Comparison of ENCODE assay signal across 14 mouse cellular contexts in the genomic region with DNA sequence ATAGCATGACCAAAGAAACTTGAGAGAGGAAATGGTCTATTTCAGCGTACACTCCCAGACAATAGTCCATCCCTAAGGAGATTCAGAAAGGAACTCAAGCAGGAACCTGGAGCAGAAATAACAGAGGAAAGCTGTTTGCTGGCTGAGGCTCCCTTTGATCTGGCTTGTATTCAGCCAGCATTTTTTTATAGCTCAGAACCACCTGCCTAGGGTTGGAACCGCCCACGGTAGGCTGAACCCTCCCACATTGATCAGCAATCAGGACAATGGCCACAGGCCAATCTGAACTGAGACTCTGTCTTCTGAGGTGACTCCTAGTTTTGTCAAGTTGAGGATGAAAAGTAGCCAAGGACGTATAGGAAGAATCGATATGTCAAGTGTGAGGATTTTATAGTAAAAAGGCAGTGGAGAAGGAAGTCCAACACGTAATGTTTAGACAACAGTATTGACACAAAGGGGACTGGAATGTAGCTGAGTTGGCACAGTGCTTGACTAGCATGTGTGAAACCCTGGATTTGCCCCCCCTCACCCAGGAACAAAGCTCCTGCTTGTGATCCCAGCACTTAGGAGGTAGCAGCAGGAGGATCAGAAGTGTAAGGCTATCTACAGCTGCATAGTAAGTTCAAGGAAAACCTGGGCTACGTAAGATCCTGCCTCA. TPM values are rescaled to one million over a fixed set of nuclear protein-coding genes. Genes with fewer than 3 reads are reported as not detected.
DNase-seq lines count a peak whose midpoint lies in the region; ATAC-seq and TF ChIP-seq lines count a peak whose summit lies in the region.
"Had no signal": no experiment of that assay in that cellular context is flagged by ENCODE, and none has a peak within 500 bp of the region (broad histone marks: within the 10 kb centered on the region; RNA-seq: fewer than 3 reads in every experiment).

No protein-coding gene starts in this region.

- H3K4me3 ChIP-seq in liver, adult 2 months (ENCODE audit: insufficient read depth, low read depth, low read length), result no peak overlapping the region
- H3K4me3 ChIP-seq in liver, embryonic 11.5 days (ENCODE audit: low read depth, low read length), result no peak overlapping the region
- H3K4me3 ChIP-seq in intestine, embryonic 15.5 days (replicated peaks), result no peak overlapping the region
- no peak overlapping the region for H3K4me3 ChIP-seq in intestine, postnatal 0 days (ENCODE audit: low read depth, low read length)
- H3K4me3 ChIP-seq in small intestine, adult 2 months (ENCODE audit: low read depth, low read length), result no peak overlapping the region
- H3K4me3 ChIP-seq: limb, embryonic 12.5 days; midbrain, embryonic 15.5 days had no signal

- H3K27ac ChIP-seq in liver, adult 2 months (replicated peaks; ENCODE audit: insufficient read depth, low read depth, low read length), result peak overlapping the region; percentile 98
- H3K27ac ChIP-seq in liver, embryonic 11.5 days (ENCODE audit: low read depth, low read length), result no peak overlapping the region
- H3K27ac ChIP-seq in intestine, embryonic 15.5 days, result no peak overlapping the region
- no peak overlapping the region for H3K27ac ChIP-seq in intestine, postnatal 0 days (ENCODE audit: low read depth, low read length)
- peak overlapping the region; percentile 36; the same call in 1 of the 2 replicates for H3K27ac ChIP-seq in small intestine, adult 2 months (ENCODE audit: insufficient read depth, low read depth, low read length)
- H3K27ac ChIP-seq: limb, embryonic 12.5 days; midbrain, embryonic 15.5 days had no signal

- H3K27me3 ChIP-seq in liver, adult 2 months (ENCODE audit: control insufficient read depth, insufficient read depth, low read length), result no peaks in the 10 kb centered on the region
- no peaks in the 10 kb centered on the region for H3K27me3 ChIP-seq in liver, embryonic 11.5 days (replicated peaks; ENCODE audit: control insufficient read depth, insufficient read depth, low read length)
- H3K27me3 ChIP-seq in intestine, embryonic 15.5 days (replicated peaks), result no peaks in the 10 kb centered on the region
- no peaks in the 10 kb centered on the region for H3K27me3 ChIP-seq in intestine, postnatal 0 days (replicated peaks; ENCODE audit: control insufficient read depth, insufficient read depth, low read length)
- no peaks in the 10 kb centered on the region for H3K27me3 ChIP-seq in small intestine, adult 2 months (ENCODE audit: control insufficient read depth, insufficient read depth, low read length)
- H3K27me3 ChIP-seq: limb, embryonic 12.5 days; midbrain, embryonic 15.5 days had no signal

- TF ChIP-seq POLR2A in liver, adult 2 months (IDR thresholded peaks at IDR 0.05; ENCODE audit: extremely low read depth, insufficient read depth, low read length), result no peak
- no peak for TF ChIP-seq POLR2A in small intestine, adult 2 months (IDR thresholded peaks at IDR 0.05; ENCODE audit: low read depth, low read length)

- H3K9me3 ChIP-seq in liver, embryonic 11.5 days (ENCODE audit: control insufficient read depth, low read length), result no peaks in the 10 kb centered on the region
- H3K9me3 ChIP-seq in intestine, embryonic 15.5 days, result no peaks in the 10 kb centered on the region
- H3K9me3 ChIP-seq in intestine, postnatal 0 days (ENCODE audit: control insufficient read depth), result no peaks in the 10 kb centered on the region
- H3K9me3 ChIP-seq: G1E; limb, embryonic 12.5 days; midbrain, embryonic 15.5 days had no signal

- H3K9ac ChIP-seq in liver, adult 2 months (ENCODE audit: low read depth, low read length), result peak overlapping the region; percentile 53
- no peak overlapping the region for H3K9ac ChIP-seq in liver, embryonic 11.5 days (ENCODE audit: low read depth, low read length)
- H3K9ac ChIP-seq in intestine, embryonic 15.5 days, result no peak overlapping the region
- H3K9ac ChIP-seq in intestine, postnatal 0 days (ENCODE audit: low read depth, low read length), result no peak overlapping the region
- H3K9ac ChIP-seq: limb, embryonic 12.5 days; midbrain, embryonic 15.5 days had no signal

- peak; percentile 92 for DNase-seq in liver, adult 2 months (ENCODE audit: extremely low read depth, low read depth, low spot score)
- no peak for DNase-seq in liver, embryonic 11.5 days (ENCODE audit: low spot score)
- no peak for DNase-seq in kidney, postnatal 4 days
- no peak for DNase-seq in cerebellum, postnatal 4 days (ENCODE audit: low spot score in 2 of 2)
- DNase-seq: cerebellum, adult 9-11 months; gastrocnemius, postnatal 14 days; right cerebral cortex, adult 18-20 months; thymus, postnatal 25 days had no signal

- H3K36me3 ChIP-seq in liver, adult 2 months (ENCODE audit: control insufficient read depth, insufficient read depth, low read length), result peaks cover 21% of the 10 kb centered on the region
- no peaks in the 10 kb centered on the region for H3K36me3 ChIP-seq in liver, embryonic 11.5 days (ENCODE audit: control insufficient read depth, insufficient read depth, low read length)
- H3K36me3 ChIP-seq in intestine, embryonic 15.5 days, result no peaks in the 10 kb centered on the region
- no peaks in the 10 kb centered on the region for H3K36me3 ChIP-seq in intestine, postnatal 0 days (ENCODE audit: control insufficient read depth, insufficient read depth)
- no peaks in the 10 kb centered on the region for H3K36me3 ChIP-seq in small intestine, adult 2 months (ENCODE audit: control insufficient read depth, insufficient read depth, low read length)
- H3K36me3 ChIP-seq: G1E; limb, embryonic 12.5 days; midbrain, embryonic 15.5 days had no signal

- H3K4me2 ChIP-seq in liver, embryonic 11.5 days, result no peak overlapping the region
- no peak overlapping the region for H3K4me2 ChIP-seq in intestine, embryonic 15.5 days (replicated peaks)
- H3K4me2 ChIP-seq in intestine, postnatal 0 days (replicated peaks; ENCODE audit: low read depth), result no peak overlapping the region
- H3K4me2 ChIP-seq: limb, embryonic 12.5 days; midbrain, embryonic 15.5 days had no signal

- H3K79me2 ChIP-seq in liver, adult 2 months (ENCODE audit: control insufficient read depth, insufficient read depth, low read length), result peaks cover 9% of the 10 kb centered on the region; the same call in 1 of the 2 replicates

- peaks cover 18% of the 10 kb centered on the region for H3K4me1 ChIP-seq in liver, adult 2 months (ENCODE audit: control insufficient read depth, insufficient read depth, low read length)
- no peaks in the 10 kb centered on the region for H3K4me1 ChIP-seq in liver, embryonic 11.5 days (replicated peaks; ENCODE audit: control insufficient read depth, insufficient read depth, low read length)
- no peaks in the 10 kb centered on the region for H3K4me1 ChIP-seq in intestine, embryonic 15.5 days (replicated peaks)
- H3K4me1 ChIP-seq in intestine, postnatal 0 days (replicated peaks; ENCODE audit: control insufficient read depth, insufficient read depth, low read length), result no peaks in the 10 kb centered on the region
- peaks cover 5% of the 10 kb centered on the region; the same call in 1 of the 2 replicates for H3K4me1 ChIP-seq in small intestine, adult 2 months (ENCODE audit: control insufficient read depth, insufficient read depth, insufficient read length, low read length)
- H3K4me1 ChIP-seq: limb, embryonic 12.5 days; midbrain, embryonic 15.5 days had no signal

- no peak for TF ChIP-seq CTCF in liver, adult 2 months (IDR thresholded peaks at IDR 0.05; ENCODE audit: low read depth, low read length)
- TF ChIP-seq CTCF in intestine, postnatal 0 days (IDR thresholded peaks at IDR 0.05; ENCODE audit: low read depth), result no peak
- TF ChIP-seq CTCF in small intestine, adult 2 months (IDR thresholded peaks at IDR 0.05; ENCODE audit: extremely low read depth, insufficient read length, insufficient replicate concordance, low read depth, low read length), result no peak

- 28% methylated on average over 7 of the region's 7 CpGs for WGBS in liver, adult 2 months
- WGBS in liver, embryonic 11.5 days, result 82% methylated on average over 7 of the region's 7 CpGs
- WGBS in intestine, embryonic 15.5 days, result 77% methylated on average over 7 of the region's 7 CpGs
- 58% methylated on average over 7 of the region's 7 CpGs for WGBS in intestine, postnatal 0 days
- 21% methylated on average over 7 of the region's 7 CpGs for WGBS in small intestine, adult 2 months

- ATAC-seq in liver, embryonic 11.5 days (replicated peaks; ENCODE audit: low FRiP score), result no peak
- ATAC-seq in intestine, embryonic 15.5 days, result peak; percentile 72
- peak; percentile 77 for ATAC-seq in intestine, postnatal 0 days

RNA-seq across cellular contexts. Expression of a gene that starts 44.2 kb away (rescaled TPM):
- total RNA-seq in liver, adult 2 months (2014; rRNA removed), result 48.0 and 50.1 TPM in 2 replicates
- 24.0 and 26.4 TPM in 2 replicates for polyA plus RNA-seq in liver, adult 2 months (2012; rRNA removed)
- polyA plus RNA-seq in liver, embryonic 11.5 days (2014; fragmentation: Nextera tagmentation; extraction: Ambion mirVana), result 16.8 and 16.9 TPM in 2 replicates
- 23.7 and 23.8 TPM in 2 replicates for polyA plus RNA-seq in intestine, embryonic 15.5 days (2015; fragmentation: Nextera tagmentation; extraction: Ambion mirVana)
- 10.0 and 12.4 TPM in 2 replicates for polyA plus RNA-seq in intestine, postnatal 0 days (2015; fragmentation: Nextera tagmentation; extraction: Ambion mirVana)
- polyA plus RNA-seq in small intestine, adult 2 months (2012; rRNA removed), result 8.0 and 12.2 TPM in 2 replicates

RNA-seq across cellular contexts. Expression of a gene that starts 56.7 kb away (rescaled TPM):
- total RNA-seq in liver, adult 2 months (2014; rRNA removed), result 35.3 and 36.2 TPM in 2 replicates
- polyA plus RNA-seq in liver, adult 2 months (2012; rRNA removed), result 24.6 and 26.3 TPM in 2 replicates
- 109 and 113 TPM in 2 replicates for polyA plus RNA-seq in liver, embryonic 11.5 days (2014; fragmentation: Nextera tagmentation; extraction: Ambion mirVana)
- 132 and 142 TPM in 2 replicates for polyA plus RNA-seq in intestine, embryonic 15.5 days (2015; fragmentation: Nextera tagmentation; extraction: Ambion mirVana)
- polyA plus RNA-seq in intestine, postnatal 0 days (2015; fragmentation: Nextera tagmentation; extraction: Ambion mirVana), result 226 and 228 TPM in 2 replicates
- polyA plus RNA-seq in small intestine, adult 2 months (2012; rRNA removed), result 28.5 and 40.0 TPM in 2 replicates

Comparison
In these comparisons a context has a peak if more than half of its experiments do, and no peak if none do; other contexts are left out.
1. H3K27ac ChIP-seq: peak in liver, adult 2 months (single experiment) and small intestine, adult 2 months (single experiment); none in liver, embryonic 11.5 days (single experiment), intestine, embryonic 15.5 days (single experiment) and intestine, postnatal 0 days (single experiment).